Mouse (Mus musculus) CH12.LX (cell line): ENCODE measurements around the gene Chd4. TPM values are rescaled to one million over a fixed set of nuclear protein-coding genes. Genes with fewer than 3 reads are reported as not detected.

Source experiments
- DNase-seq: peaks from one replicate; pipeline ENCODE4 v3.0.0-alpha.2; 2013; ENCODE audit errors: extremely low read depth
- H3K27ac ChIP-seq: 2 replicates; pipeline ENCODE4 v1.5.1; 2012; ENCODE audit warnings: low read depth, mild to moderate bottlenecking, control low read depth, moderate library complexity; ENCODE audit not compliant: insufficient read depth
- H3K27me3 ChIP-seq: replicated peaks from 2 replicates; pipeline ENCODE3; 2012; ENCODE audit warnings: inconsistent platforms
- H3K36me3 ChIP-seq, 2 experiments: replicated peaks in 1 of 2; 2 replicates each; pipeline versions ENCODE3 to v1.6.1; 2012; ENCODE audit warnings: inconsistent platforms in 1 of 2, low read length in 1 of 2, mild to moderate bottlenecking in 1 of 2, mixed read lengths in 1 of 2, moderate library complexity in 1 of 2; ENCODE audit not compliant: control insufficient read depth in 1 of 2, insufficient read depth in 1 of 2
- H3K4me1 ChIP-seq, 2 experiments: 2 replicates each; pipeline ENCODE4 v1.6.1; 2012; ENCODE audit warnings: inconsistent platforms in 1 of 2, moderate library complexity in 1 of 2; ENCODE audit not compliant: insufficient read depth in 2 of 2, control insufficient read depth in 1 of 2
- H3K4me2 ChIP-seq: 2 replicates; pipeline ENCODE4 v1.6.1; 2012; ENCODE audit warnings: low read depth, mild to moderate bottlenecking, control low read depth; ENCODE audit not compliant: poor library complexity, insufficient read depth, severe bottlenecking
- H3K4me3 ChIP-seq, 3 experiments: fragments of 150-350 bp in 1 of 3; sonication (generic) in 1 of 3; replicated peaks in 1 of 3; 2 replicates each; pipeline versions ENCODE3 to v1.5.1; 2011 to 2012; ENCODE audit warnings: low read depth in 2 of 3, low read length in 2 of 3, mild to moderate bottlenecking in 2 of 3, moderate library complexity in 2 of 3, control low read depth in 1 of 3, improper control_type of control experiment in 1 of 3, inconsistent platforms in 1 of 3, mixed read lengths in 1 of 3; ENCODE audit not compliant: poor library complexity in 1 of 3
- H3K79me2 ChIP-seq: replicated peaks from 2 replicates; pipeline ENCODE4 v1.6.1; 2012; ENCODE audit warnings: mild to moderate bottlenecking, moderate library complexity; ENCODE audit not compliant: control insufficient read depth, poor library complexity, insufficient read depth, severe bottlenecking; ENCODE audit errors: extremely low read depth
- H3K9ac ChIP-seq: 2 replicates; pipeline ENCODE4 v1.6.1; 2012; ENCODE audit warnings: low read depth, mild to moderate bottlenecking, control low read depth, moderate library complexity; ENCODE audit not compliant: insufficient read depth
- H3K9me3 ChIP-seq: replicated peaks from 2 replicates; pipeline ENCODE3; 2012; ENCODE audit warnings: low read length, inconsistent platforms, mixed read lengths
- BHLHE40 ChIP-seq: IDR thresholded peaks from 2 replicates; pipeline ENCODE4 v1.6.1; 2011; ENCODE audit warnings: mild to moderate bottlenecking, low read depth, low read length, improper control_type of control experiment
- CHD1 ChIP-seq: IDR thresholded peaks from 2 replicates; pipeline ENCODE4 v1.6.1; 2012; ENCODE audit warnings: low read depth, low read length, improper control_type of control experiment, inconsistent platforms
- CHD2 ChIP-seq: IDR thresholded peaks from 2 replicates; pipeline ENCODE4 v1.6.1; 2011; ENCODE audit warnings: low read length, improper control_type of control experiment
- CTCF ChIP-seq, 2 experiments: IDR thresholded peaks in 1 of 2; conservative IDR thresholded peaks in 1 of 2; 2 replicates each; pipeline ENCODE4 v1.5.1; 2011 to 2012; ENCODE audit warnings: low read depth in 2 of 2, low read length in 2 of 2, improper control_type of control experiment in 1 of 2, inconsistent platforms in 1 of 2, mild to moderate bottlenecking in 1 of 2, moderate library complexity in 1 of 2
- EP300 ChIP-seq: IDR thresholded peaks from 2 replicates; pipeline ENCODE4 v1.6.1; 2011; ENCODE audit warnings: low read length, improper control_type of control experiment
- ETS1 ChIP-seq: conservative IDR thresholded peaks from 2 replicates; pipeline ENCODE4 v1.6.1; 2012; ENCODE audit warnings: low read depth, mild to moderate bottlenecking, inconsistent platforms, low read length, improper control_type of control experiment, moderate library complexity
- HCFC1 ChIP-seq: IDR thresholded peaks from 2 replicates; pipeline ENCODE4 v1.6.1; 2012; ENCODE audit warnings: low read depth, mild to moderate bottlenecking, inconsistent platforms, low read length, improper control_type of control experiment
- IRF4 ChIP-seq: IDR thresholded peaks from 2 replicates; pipeline ENCODE4 v1.6.1; 2014; ENCODE audit warnings: low read depth, mild to moderate bottlenecking, inconsistent platforms, low read length, improper control_type of control experiment
- JUN ChIP-seq: IDR thresholded peaks from 2 replicates; pipeline ENCODE4 v1.6.1; 2011; ENCODE audit warnings: low read depth, mild to moderate bottlenecking, low read length, improper control_type of control experiment, moderate library complexity; ENCODE audit not compliant: insufficient read depth
- MAX ChIP-seq: IDR thresholded peaks from 2 replicates; pipeline ENCODE4 v1.6.1; 2011; ENCODE audit warnings: low read length, improper control_type of control experiment
- MAZ ChIP-seq: IDR thresholded peaks from 2 replicates; pipeline ENCODE4 v1.6.1; 2012; ENCODE audit warnings: low read depth, mild to moderate bottlenecking, inconsistent platforms, low read length, improper control_type of control experiment, moderate library complexity
- MEF2A ChIP-seq: IDR thresholded peaks from 2 replicates; pipeline ENCODE4 v1.6.1; 2014; ENCODE audit warnings: low read depth, mild to moderate bottlenecking, inconsistent platforms, low read length, improper control_type of control experiment, borderline replicate concordance
- MYC ChIP-seq: IDR thresholded peaks from 2 replicates; pipeline ENCODE4 v1.6.1; 2011; ENCODE audit warnings: low read depth, mild to moderate bottlenecking, improper control_type of control experiment, low read length
- NRF1 ChIP-seq: IDR thresholded peaks from 2 replicates; pipeline ENCODE4 v1.6.1; 2014; ENCODE audit warnings: low read depth, mild to moderate bottlenecking, inconsistent platforms, low read length, improper control_type of control experiment, moderate library complexity
- PAX5 ChIP-seq: IDR thresholded peaks from 2 replicates; pipeline ENCODE4 v1.6.1; 2012; ENCODE audit warnings: low read length, inconsistent platforms, mixed read lengths
- POLR2A ChIP-seq: IDR thresholded peaks from 2 replicates; pipeline ENCODE4 v1.6.1; 2011; ENCODE audit warnings: low read depth, mild to moderate bottlenecking, improper control_type of control experiment, low read length
- POLR2AphosphoS2 ChIP-seq: IDR thresholded peaks from 2 replicates; pipeline ENCODE4 v1.6.1; 2011; ENCODE audit warnings: low read depth, low read length, improper control_type of control experiment
- SIN3A ChIP-seq: IDR thresholded peaks from 2 replicates; pipeline ENCODE4 v1.6.1; 2012; ENCODE audit warnings: low read length, improper control_type of control experiment, inconsistent platforms
- SMC3 ChIP-seq: IDR thresholded peaks from 2 replicates; pipeline ENCODE4 v1.6.1; 2011; ENCODE audit warnings: low read depth, low read length, improper control_type of control experiment
- TBP ChIP-seq: conservative IDR thresholded peaks from 2 replicates; pipeline ENCODE4 v1.6.1; 2011; ENCODE audit warnings: low read depth, low read length, improper control_type of control experiment
- UBTF ChIP-seq: IDR thresholded peaks from 2 replicates; pipeline ENCODE4 v1.6.1; 2012; ENCODE audit warnings: low read depth, mild to moderate bottlenecking, inconsistent platforms, low read length, improper control_type of control experiment, moderate library complexity
- USF1 ChIP-seq: IDR thresholded peaks from 2 replicates; pipeline ENCODE4 v1.6.1; 2014; ENCODE audit warnings: low read depth, mild to moderate bottlenecking, inconsistent platforms, low read length, improper control_type of control experiment
- USF2 ChIP-seq: conservative IDR thresholded peaks from 2 replicates; pipeline ENCODE4 v1.6.1; 2011; ENCODE audit warnings: low read depth, low read length, improper control_type of control experiment
- ZC3H11A ChIP-seq: IDR thresholded peaks from 2 replicates; pipeline ENCODE4 v1.6.1; 2012; ENCODE audit warnings: low read depth, mild to moderate bottlenecking, inconsistent platforms, low read length, improper control_type of control experiment
- ZMIZ1 ChIP-seq: IDR thresholded peaks from 2 replicates; pipeline ENCODE4 v1.6.1; 2012; ENCODE audit warnings: low read depth, mild to moderate bottlenecking, inconsistent platforms, low read length, improper control_type of control experiment
- ZNF384 ChIP-seq: IDR thresholded peaks from 2 replicates; pipeline ENCODE4 v1.6.1; 2012; ENCODE audit warnings: low read depth, low read length, improper control_type of control experiment, inconsistent platforms
- dilution Hi-C: fragments of 300-500 bp; cut with MboI; formaldehyde crosslinking; loops from 2 replicates; pipeline ENCODE4 v1.14.3; 2020; ENCODE audit warnings: low sequenced_read_pairs; ENCODE audit not compliant: extremely low pct_unique_long_range_greater_than_20kb, extremely low pct_ligation_motif_present
- in situ Hi-C: fragments of 300-500 bp; cut with MboI; formaldehyde crosslinking; loops from 3 replicates; pipeline ENCODE4 v1.14.3; 2019; ENCODE audit warnings: low sequenced_read_pairs, low pct_ligation_motif_present, low pct_unique_long_range_greater_than_20kb, mixed read lengths
- polyA plus RNA-seq: library from polyadenylated mRNA; unstranded; fragments of >175 nt; gene quantifications from 2 replicates; pipeline ENCODE4 v1.2.1, GENCODE M21; 2012; ENCODE audit warnings: low read depth; ENCODE audit not compliant: insufficient read length
- total RNA-seq, 2 experiments: library from RNA; depleted of rRNA; stranded (reverse); fragments of 300-350 nt in 1 of 2; fragments of >200 nt in 1 of 2; gene quantifications; 2 replicates each; pipeline ENCODE4 v1.2.3; 2012 to 2014

The Chd4 gene
- total and polyA plus RNA-seq, 3 experiments, result 72.7 to 200 (median 165) TPM

- peaks cover 16 to 35% of the 10 kb centered on the region in 2 experiments for H3K4me1 ChIP-seq
- H3K36me3 ChIP-seq, result peaks cover 39 to 43% of the 10 kb centered on the region in 2 experiments
- H3K27me3 ChIP-seq, result no peaks in the 10 kb centered on the region
- peak overlapping the region; percentile 93 to 98 (median 94) for H3K4me3 ChIP-seq
- DNase-seq, result peak; percentile 54
- H3K9me3 ChIP-seq, result no peaks in the 10 kb centered on the region
- in situ Hi-C loops, result loop anchor here (10.0 kb wide), 1 partner anchor 52 kb away; the partner anchor contains the start of gene Acrbp
- H3K79me2 ChIP-seq, result peaks cover 42% of the 10 kb centered on the region
- peak overlapping the region; percentile 43 for H3K27ac ChIP-seq
- peak overlapping the region; percentile 86 for H3K4me2 ChIP-seq
- dilution Hi-C loops, result no loop called here
- peak overlapping the region; percentile 88 for H3K9ac ChIP-seq
- TF ChIP-seq HCFC1, result no peak
- TF ChIP-seq SIN3A, result no peak; the same call in 1 of the 2 replicates
- no peak for TF ChIP-seq PAX5
- TF ChIP-seq JUN, result no peak
- TF ChIP-seq NRF1, result no peak
- no peak for TF ChIP-seq POLR2AphosphoS2
- no peak for TF ChIP-seq BHLHE40
- peak; percentile 66 for TF ChIP-seq CHD2
- TF ChIP-seq MAZ, result 0 out of 2 replicates have a peak, but pooled peaks have one; percentile 40
- no peak for TF ChIP-seq ETS1
- no peak for TF ChIP-seq USF1
Measured at GRCm38 (mm10) chr6:125096597-125097345, 990 bp downstream of the Chd4 start.

GRCm38 (mm10) chr6:125097346-125097689 lies 1.5 kb downstream of the Chd4 start:
- Histone ChIP-seq H3K27ac (peak overlapping the region; percentile 11; the same call in 1 of the 2 replicates), H3K9ac (peak overlapping the region; percentile 88), H3K36me3 (peaks cover 45 to 48% of the 10 kb centered on the region in 2 experiments), H3K9me3 (no peaks in the 10 kb centered on the region), H3K4me3 (peak overlapping the region; percentile 93 to 98 (median 94)), H3K79me2 (peaks cover 42% of the 10 kb centered on the region), H3K27me3 (no peaks in the 10 kb centered on the region), H3K4me1 (peaks cover 16 to 35% of the 10 kb centered on the region in 2 experiments), H3K4me2 (peak overlapping the region; percentile 86)
- dilution Hi-C loops, result no loop called here
- in situ Hi-C loops, result loop anchor here (10.0 kb wide), 1 partner anchor 53 kb away; the partner anchor contains the start of gene Acrbp
- no peak for TF ChIP-seq IRF4
- TF ChIP-seq MAX, result no peak
- no peak for TF ChIP-seq USF2
- TF ChIP-seq CTCF (conservative IDR thresholded peaks at IDR 0.05 in 1 of 2, IDR thresholded peaks at IDR 0.05 in 1 of 2; ENCODE audit: low read depth in 2 of 2, low read length in 2 of 2), result no peak
- no peak for TF ChIP-seq JUN
- TF ChIP-seq SMC3, result no peak
- TF ChIP-seq HCFC1, result no peak
- TF ChIP-seq ETS1, result no peak
- TF ChIP-seq POLR2AphosphoS2, result no peak
- TF ChIP-seq TBP, result no peak
- no peak for TF ChIP-seq ZC3H11A
- TF ChIP-seq UBTF, result no peak
- TF ChIP-seq CHD1, result no peak
- no peak for TF ChIP-seq ZNF384
- TF ChIP-seq BHLHE40, result no peak
- no peak for TF ChIP-seq ZMIZ1
- no peak for TF ChIP-seq MEF2A
- no peak for TF ChIP-seq EP300
- no peak for TF ChIP-seq POLR2A
- no peak for TF ChIP-seq MYC
- no peak for DNase-seq
